Mouse (Mus musculus) spleen, postnatal 14 days (tissue): ENCODE results near the gene Rnf212.
"Not testable (repeated sequence)": the region's sequence is repeated elsewhere in the genome, so short reads cannot be mapped to it uniquely, and the experiment has no call there.

Experiments
- DNase-seq, 2 experiments: peaks; one replicate each; pipeline ENCODE4 v3.0.0; 2021 to 2022; ENCODE audit warnings: low spot score in 2 of 2

The Rnf212 gene

GRCm38 (mm10) chr5:108774630-108775306 is at the start of gene Rnf212:
Gene Rnf212, minus strand, starts transcription at chr5:108774982.
- no peak for DNase-seq

DNA sequence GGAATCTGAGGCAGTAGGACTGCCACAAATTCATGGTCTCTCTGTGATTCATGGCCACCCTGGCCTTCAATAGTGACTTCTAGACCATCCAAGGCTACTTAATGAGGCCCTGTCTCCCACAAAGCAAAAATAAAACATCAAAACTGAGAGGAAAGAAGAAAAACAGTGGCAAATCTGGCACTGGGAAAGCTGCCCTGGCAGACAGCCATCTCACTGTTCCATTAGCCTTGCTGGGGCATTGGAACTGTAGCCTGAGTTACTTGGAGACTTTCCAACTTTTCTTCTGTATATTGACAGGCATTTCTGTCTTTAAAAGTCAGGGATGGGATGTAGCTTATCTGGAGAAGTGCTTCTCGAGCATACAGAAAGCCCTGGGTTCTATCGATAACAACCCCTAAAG is 48.5 kb upstream of the Rnf212 start:
- DNase-seq: no peak

GRCm38 (mm10) chr5:108808750-108809149 is 34.0 kb upstream of the Rnf212 start, which contains the start of gene Vmn2r8:
Gene Vmn2r8, minus strand, starts transcription at chr5:108808850.
- DNase-seq: not testable (repeated sequence)

DNA sequence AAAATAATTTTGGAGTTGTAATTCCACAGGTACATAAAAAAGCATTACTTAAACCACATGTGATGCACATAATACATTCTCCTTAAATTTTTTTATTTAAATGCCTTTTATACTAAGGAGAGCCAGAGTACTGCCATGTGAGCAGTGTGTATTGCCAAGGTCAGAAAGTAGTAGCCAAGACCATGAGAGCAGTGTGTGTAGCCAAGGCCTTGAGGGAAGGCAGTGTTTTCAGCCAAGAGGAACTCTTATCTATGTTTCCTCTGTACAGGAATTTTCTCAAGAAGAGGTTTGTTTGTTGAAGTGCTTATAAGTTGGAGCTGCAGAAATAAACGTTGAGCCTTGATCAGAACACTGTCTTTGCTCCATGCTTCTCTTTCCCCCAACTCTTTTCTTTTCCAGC is 28.9 kb upstream of the Rnf212 start:
- DNase-seq: no peak

DNA sequence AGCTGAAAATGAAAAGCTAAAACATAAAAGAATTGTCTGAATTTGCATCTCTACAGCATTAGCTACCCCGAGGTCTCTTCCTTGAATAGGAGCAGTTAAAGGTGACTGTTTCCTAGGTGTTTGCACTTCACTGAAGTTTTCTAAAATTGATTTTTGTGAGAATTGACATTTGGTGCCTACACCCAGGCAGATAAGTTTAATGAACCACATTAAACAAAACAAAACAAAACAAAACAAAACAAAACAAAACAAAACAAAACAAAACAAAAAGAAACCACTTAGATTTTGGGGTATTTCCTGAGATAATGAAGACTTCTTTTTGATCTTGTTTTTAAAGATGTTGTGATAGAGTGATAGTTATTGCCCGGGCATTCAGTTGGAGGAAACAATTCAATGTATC is 20.5 kb upstream of the Rnf212 start, which contains the start of gene Tmed11:
Gene Tmed11, minus strand, starts transcription at position 101 of the 400 bp plus-strand sequence.
- DNase-seq: not testable (repeated sequence)

GRCm38 (mm10) chr5:108790385-108790784 is 15.6 kb upstream of the Rnf212 start:
- not testable (repeated sequence) for DNase-seq

DNA sequence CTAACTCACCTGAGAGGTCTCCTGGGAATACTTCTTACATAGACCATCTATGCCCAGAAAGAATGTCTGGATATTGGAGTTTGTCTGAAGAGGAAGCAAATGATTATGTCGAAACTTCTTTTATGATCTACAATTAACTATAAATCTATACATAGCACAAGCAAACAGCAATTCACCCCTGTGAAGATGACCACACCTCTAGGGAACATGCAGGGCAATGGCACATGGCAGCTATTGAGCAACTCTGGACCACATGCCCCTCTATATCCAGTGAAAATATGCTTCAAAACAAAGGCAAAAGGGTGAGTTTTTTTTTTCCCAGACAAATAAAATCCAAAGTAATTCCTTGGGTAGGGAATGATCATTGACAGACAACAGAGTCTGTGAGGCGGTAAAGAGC is 14.8 kb downstream of the Rnf212 start:
- DNase-seq: no peak

- DNase-seq: no peak
Measured at GRCm38 (mm10) chr5:108758396-108758795, 16.4 kb downstream of the Rnf212 start.

GRCm38 (mm10) chr5:108751258-108751657 is 23.5 kb downstream of the Rnf212 start:
- DNase-seq: not testable (repeated sequence)

GRCm38 (mm10) chr5:108750328-108751210 is 24.2 kb downstream of the Rnf212 start:
- DNase-seq: no peak

DNA sequence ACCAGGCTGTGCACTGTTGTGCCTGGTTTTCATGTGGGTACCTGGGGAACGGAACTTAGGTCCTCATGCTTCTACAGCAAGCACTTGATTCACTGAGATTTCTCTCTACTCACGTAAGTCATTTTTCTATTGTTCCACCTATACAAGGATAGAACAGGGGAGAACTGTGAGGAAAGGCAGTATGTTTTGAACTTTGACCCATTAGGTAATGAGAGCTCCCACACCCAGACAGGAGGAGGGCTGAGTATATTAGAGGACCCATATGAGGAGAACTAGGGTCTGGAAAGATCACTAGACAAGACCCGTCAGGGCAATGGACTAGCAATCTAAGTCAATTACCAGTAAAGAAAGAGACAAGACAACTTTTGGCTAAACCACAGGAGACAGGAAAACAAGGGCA is 30.2 kb downstream of the Rnf212 start:
- no peak for DNase-seq

- no peak for DNase-seq
Measured at GRCm38 (mm10) chr5:108743856-108744255, 30.9 kb downstream of the Rnf212 start.

DNA sequence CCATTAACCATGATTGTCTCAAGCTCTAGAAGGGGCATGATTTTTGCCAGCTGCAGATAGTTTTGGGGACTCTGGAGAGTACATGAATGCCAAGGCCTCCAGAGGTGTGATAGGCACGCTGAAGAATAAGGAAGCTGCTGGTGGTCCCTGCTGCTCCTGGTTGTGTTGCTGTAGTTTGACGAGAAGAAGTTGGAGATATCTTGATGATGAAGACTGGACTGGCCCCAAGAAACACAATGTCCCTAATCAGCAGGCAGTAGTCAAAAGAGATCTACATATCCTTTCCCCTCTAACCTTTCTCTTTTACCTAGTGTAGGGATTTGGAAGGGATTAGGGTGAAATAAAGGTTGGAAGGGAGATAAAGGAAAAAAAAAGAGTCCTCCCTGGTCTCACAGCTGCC is 32.2 kb downstream of the Rnf212 start:
- DNase-seq: no peak

- DNase-seq: no peak
Measured at GRCm38 (mm10) chr5:108741844-108742243, 32.9 kb downstream of the Rnf212 start.

DNA sequence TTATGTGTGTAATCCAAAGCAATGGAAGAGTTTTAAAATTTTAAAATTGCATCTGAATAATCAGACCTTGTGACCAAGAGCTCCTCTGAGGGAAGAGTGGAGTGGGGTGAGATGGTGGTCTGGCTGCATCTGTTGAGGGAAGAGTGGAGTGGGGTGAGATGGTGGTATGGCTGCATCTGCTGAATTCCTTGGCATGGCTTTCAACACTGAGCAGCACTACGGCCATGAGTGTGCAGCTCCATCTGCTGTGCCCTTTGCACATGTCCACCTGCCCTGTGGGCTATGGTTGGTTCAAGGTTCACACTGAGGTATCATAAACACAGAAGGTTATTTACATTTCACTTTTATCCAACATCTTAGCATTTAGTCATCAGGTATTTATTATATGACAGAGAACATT is 47.4 kb downstream of the Rnf212 start:
- DNase-seq: no peak

- peak in 1 of 2 experiments; percentile 41 for DNase-seq
Measured at GRCm38 (mm10) chr5:108726557-108727248, 48.1 kb downstream of the Rnf212 start.

- DNase-seq: no peak
Measured at GRCm38 (mm10) chr5:108724006-108724405, 50.8 kb downstream of the Rnf212 start.

- no peak for DNase-seq
Measured at GRCm38 (mm10) chr5:108719761-108720160, 55.0 kb downstream of the Rnf212 start.

DNA sequence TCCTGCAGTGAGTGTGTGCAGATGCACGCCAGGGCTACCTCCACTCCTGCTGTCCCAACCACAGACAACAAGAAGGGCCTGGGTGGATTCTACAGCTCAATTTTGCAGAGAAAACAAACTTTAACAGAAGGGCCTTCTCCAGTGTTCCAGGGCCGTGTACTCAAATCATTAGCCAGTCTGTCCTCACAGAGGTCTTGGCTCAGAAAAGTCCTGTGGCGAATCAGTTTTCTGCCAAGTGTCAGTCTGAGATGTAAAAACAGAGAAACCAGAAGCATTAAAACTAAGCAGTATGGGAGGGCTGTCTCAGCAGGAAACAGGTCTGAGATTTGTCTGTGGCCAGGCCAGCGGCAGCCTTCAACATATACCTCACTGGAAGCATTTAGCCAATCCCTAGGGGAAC is 56.7 kb downstream of the Rnf212 start:
- DNase-seq: no peak

DNA sequence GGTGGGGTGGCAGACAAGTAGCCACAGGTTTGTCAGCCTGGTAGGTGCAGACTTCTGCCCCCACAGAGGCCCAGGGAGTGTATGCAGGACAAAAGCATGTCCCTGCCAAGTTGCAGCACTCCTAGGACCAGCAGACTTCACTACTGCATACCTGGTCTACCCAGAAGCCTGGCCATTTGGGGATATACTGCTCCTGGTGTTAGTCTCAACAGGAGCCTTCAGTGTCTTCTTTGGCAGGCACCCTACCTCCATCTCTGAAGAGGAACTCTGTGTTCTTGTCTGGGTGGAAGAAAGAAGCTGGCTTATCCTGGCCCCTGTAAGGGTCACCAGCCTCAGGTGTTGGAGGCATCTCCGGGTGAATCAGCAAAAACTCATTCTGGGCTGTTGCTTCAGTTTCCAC is 58.8 kb downstream of the Rnf212 start:
- DNase-seq: no peak

- DNase-seq: no peak
Measured at GRCm38 (mm10) chr5:108714149-108714548, 60.6 kb downstream of the Rnf212 start.

DNA sequence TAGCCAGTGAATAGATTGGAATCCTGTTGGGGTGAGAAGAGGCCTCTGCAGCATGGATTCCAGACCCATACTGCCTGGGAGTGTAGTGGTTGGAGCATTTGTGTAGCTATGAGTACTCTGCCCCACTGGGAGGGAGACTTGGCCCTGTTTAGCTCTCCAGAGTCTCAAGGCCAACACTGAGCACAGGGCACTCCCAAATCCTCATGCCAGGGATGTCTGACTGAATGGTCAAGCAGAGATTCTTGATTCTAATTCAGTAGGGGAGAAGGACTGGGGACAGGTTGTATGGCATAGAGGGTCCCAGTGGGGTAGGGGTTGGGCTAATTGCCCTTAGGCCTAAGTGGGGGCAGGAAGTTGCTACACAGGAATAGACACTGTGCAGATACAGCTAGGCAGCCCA is 61.1 kb downstream of the Rnf212 start:
- no peak for DNase-seq
